Mouse (Mus musculus) midbrain, embryonic 14.5 days (tissue): ENCODE results near the gene Fgd2. TPM values are rescaled to one million over a fixed set of nuclear protein-coding genes. Genes with fewer than 3 reads are reported as not detected.
"Not testable (repeated sequence)": the region's sequence is repeated elsewhere in the genome, so short reads cannot be mapped to it uniquely, and the experiment has no call there.

Source experiments
- ATAC-seq: fragments of 200-750 bp; cut with Nextera tagmentation; 2 replicates; pipeline ENCODE4 v1.8.0; 2017; ENCODE audit warnings: moderate number of reproducible peaks, moderate library complexity; ENCODE audit not compliant: low FRiP score, low TSS enrichment
- DNase-seq: peaks from one replicate; pipeline ENCODE4 v3.0.0-alpha.2; 2015
- H3K27ac ChIP-seq: fragments of 300-500 bp; sonication (generic); replicated peaks from 2 replicates; pipeline ENCODE4 v1.5.1; 2014; ENCODE audit warnings: mild to moderate bottlenecking, low read depth, low read length, moderate library complexity
- H3K27me3 ChIP-seq: fragments of 300-500 bp; sonication (generic); 2 replicates; pipeline ENCODE4 v1.6.1; 2014; ENCODE audit warnings: low read length, control low read depth, mixed read lengths; ENCODE audit not compliant: control insufficient read depth, insufficient read depth
- H3K36me3 ChIP-seq: fragments of 300-500 bp; sonication (generic); 2 replicates; pipeline ENCODE4 v1.6.1; 2014; ENCODE audit warnings: low read length, control low read depth; ENCODE audit not compliant: control insufficient read depth, insufficient read depth
- H3K4me1 ChIP-seq: fragments of 300-500 bp; sonication (generic); 2 replicates; pipeline ENCODE4 v1.6.1; 2014; ENCODE audit warnings: mild to moderate bottlenecking, antibody characterized with exemption, low read length, control low read depth; ENCODE audit not compliant: control insufficient read depth, insufficient read depth
- H3K4me2 ChIP-seq: fragments of 300-500 bp; sonication (generic); 2 replicates; pipeline ENCODE4 v1.6.1; 2014; ENCODE audit warnings: mild to moderate bottlenecking, low read length, moderate library complexity
- H3K4me3 ChIP-seq: fragments of 300-500 bp; sonication (generic); replicated peaks from 2 replicates; pipeline ENCODE4 v1.5.1; 2014; ENCODE audit warnings: low read depth, low read length
- H3K9ac ChIP-seq: fragments of 300-500 bp; sonication (generic); replicated peaks from 2 replicates; pipeline ENCODE4 v1.6.1; 2014; ENCODE audit warnings: mild to moderate bottlenecking, low read length, moderate library complexity
- H3K9me3 ChIP-seq: fragments of 300-500 bp; sonication (generic); 2 replicates; pipeline ENCODE4 v1.6.1; 2016; ENCODE audit warnings: low read length, control low read depth, mixed read lengths; ENCODE audit not compliant: control insufficient read depth
- WGBS: fragments of 180-500 bp; shearing (Covaris S2); extraction: QIAGEN DNeasy Blood & Tissue Kit; methylation state at CpG from one replicate; pipeline ENCODE4 v1.1.7; 2014; 5-methylcytosine and 5-hydroxymethylcytosine counted together
- polyA plus RNA-seq: library from polyadenylated mRNA; unstranded; fragments of >200 nt; fragmentation: Nextera tagmentation; extraction: Ambion mirVana; gene quantifications from 2 replicates; pipeline ENCODE4 v1.2.1, GENCODE M21; 2014

The Fgd2 gene
- polyA plus RNA-seq: 4.4 and 4.9 TPM in 2 replicates

DNA sequence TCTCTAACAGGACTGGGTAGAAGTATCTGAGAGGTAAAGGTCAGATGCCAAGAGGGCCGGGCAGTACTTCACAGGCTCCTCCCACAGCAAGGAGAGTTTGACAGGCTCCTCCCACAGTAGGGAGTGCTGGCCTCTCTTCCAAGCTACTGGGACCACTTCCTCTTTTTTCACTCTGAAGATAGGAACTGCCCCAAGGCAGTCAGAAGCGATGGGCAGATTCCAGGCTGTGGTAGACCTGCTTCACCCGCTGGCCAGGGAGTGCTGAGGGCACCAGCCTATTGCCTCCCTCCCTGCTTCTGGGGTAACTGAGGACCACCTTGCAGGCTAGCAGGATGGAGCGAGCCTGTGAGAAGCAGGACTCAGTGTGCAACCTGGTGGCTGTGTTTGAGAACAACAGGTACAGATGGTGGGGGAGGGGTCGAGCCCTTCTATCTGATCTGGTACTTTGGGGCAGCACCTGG lies at the start of gene Fgd2:
TSS of gene Fgd2 (plus strand) at position 154 of the 461 bp plus-strand sequence.
- DNase-seq (no peak), ATAC-seq (no peak)

DNA sequence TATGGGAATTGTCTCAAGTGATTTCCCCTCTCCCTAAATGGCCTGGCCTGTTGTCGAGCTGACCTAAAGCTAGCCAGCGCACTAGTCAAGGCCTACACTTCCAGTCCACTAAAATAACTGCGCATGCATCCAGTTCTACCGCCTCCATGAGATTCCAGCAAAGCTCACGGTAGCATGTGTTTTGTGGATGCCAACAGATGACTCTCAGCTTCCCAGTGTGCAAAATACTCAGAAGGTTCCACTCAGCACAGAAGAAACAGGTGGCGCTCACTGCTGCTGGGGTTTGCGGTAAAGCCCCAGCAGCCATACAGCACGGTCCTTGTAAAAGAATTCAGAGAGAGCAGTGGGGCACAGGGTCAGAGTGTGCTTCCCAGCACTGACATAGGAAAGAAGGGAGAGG lies 49.1 kb upstream of the Fgd2 start:
- Histone ChIP-seq H3K27ac (no peak overlapping the region), H3K9ac (no peak overlapping the region), H3K36me3 (no peaks in the 10 kb centered on the region), H3K4me2 (no peak overlapping the region), H3K4me1 (no peaks in the 10 kb centered on the region), H3K4me3 (no peak overlapping the region), H3K27me3 (no peaks in the 10 kb centered on the region), H3K9me3 (no peaks in the 10 kb centered on the region)
- ATAC-seq (no peak), DNase-seq (no peak)
- WGBS: 88% methylated on average over 8 of the region's 8 CpGs

More for the DNA sequence above, at the start of gene Fgd2:
- Histone ChIP-seq H3K4me3 (no peak within 1 kb of the TSS), H3K4me1 (peaks cover 19% of the 10 kb centered on the region), H3K9ac (no peak within 1 kb of the TSS), H3K4me2 (no peak within 1 kb of the TSS), H3K27me3 (no peaks in the 10 kb centered on the region), H3K27ac (no peak within 1 kb of the TSS), H3K36me3 (no peaks in the 10 kb centered on the region), H3K9me3 (no peaks in the 10 kb centered on the region)
- 29% methylated on average over 5 of the region's 5 CpGs for WGBS

DNA sequence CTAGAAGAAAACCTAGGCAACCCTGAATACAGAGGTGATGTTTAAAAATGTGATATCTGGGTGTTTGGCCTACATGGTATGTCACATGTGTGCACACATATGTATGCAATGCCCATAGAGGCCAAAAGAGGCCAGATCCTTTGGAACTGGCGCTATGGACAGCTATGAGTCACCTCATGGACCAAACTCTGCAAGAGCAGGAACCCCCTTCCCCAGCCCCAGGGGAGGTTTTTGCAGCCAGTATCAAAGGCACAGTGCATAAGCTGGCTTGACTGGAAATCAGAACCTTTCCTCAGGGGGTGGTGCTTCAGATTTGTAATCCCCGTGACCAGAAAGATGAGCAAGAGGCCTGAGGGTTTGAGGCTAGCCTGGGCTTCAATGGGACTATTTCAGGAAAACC lies 48.6 kb upstream of the Fgd2 start:
- ATAC-seq (no peak), DNase-seq (no peak)
- no peaks in the 10 kb centered on the region for H3K27me3 ChIP-seq
- no peak overlapping the region for H3K4me3 ChIP-seq
- no peak overlapping the region for H3K9ac ChIP-seq
- no peaks in the 10 kb centered on the region for H3K36me3 ChIP-seq
- H3K27ac ChIP-seq: no peak overlapping the region
- H3K9me3 ChIP-seq: no peaks in the 10 kb centered on the region
- no peaks in the 10 kb centered on the region for H3K4me1 ChIP-seq
- WGBS: 82% methylated on average over 2 of the region's 2 CpGs
- no peak overlapping the region for H3K4me2 ChIP-seq

DNA sequence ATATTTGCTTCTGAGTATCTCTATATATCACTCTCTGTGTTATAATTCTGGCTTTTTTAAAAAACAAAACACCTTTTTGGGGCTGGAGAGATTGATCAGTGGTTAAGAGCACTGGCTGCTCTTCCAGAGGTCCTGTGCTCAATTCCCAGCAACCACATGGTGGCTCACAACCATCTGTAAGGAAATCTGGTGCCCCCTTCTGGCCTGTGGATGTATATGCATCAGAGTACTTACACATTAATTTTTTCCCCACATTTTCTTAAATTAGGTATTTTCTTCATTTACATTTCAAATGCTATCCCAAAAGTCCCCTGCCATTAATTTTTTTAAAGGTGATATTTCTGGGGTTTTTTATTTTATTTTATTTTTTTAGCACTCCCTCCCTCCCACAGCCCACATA lies 47.4 kb upstream of the Fgd2 start:
- DNase-seq: no peak
- Histone ChIP-seq H3K4me2 (no peak overlapping the region), H3K9ac (no peak overlapping the region), H3K4me3 (no peak overlapping the region), H3K27me3 (no peaks in the 10 kb centered on the region), H3K9me3 (no peaks in the 10 kb centered on the region), H3K36me3 (no peaks in the 10 kb centered on the region), H3K27ac (no peak overlapping the region), H3K4me1 (no peaks in the 10 kb centered on the region)
- no peak for ATAC-seq

DNA sequence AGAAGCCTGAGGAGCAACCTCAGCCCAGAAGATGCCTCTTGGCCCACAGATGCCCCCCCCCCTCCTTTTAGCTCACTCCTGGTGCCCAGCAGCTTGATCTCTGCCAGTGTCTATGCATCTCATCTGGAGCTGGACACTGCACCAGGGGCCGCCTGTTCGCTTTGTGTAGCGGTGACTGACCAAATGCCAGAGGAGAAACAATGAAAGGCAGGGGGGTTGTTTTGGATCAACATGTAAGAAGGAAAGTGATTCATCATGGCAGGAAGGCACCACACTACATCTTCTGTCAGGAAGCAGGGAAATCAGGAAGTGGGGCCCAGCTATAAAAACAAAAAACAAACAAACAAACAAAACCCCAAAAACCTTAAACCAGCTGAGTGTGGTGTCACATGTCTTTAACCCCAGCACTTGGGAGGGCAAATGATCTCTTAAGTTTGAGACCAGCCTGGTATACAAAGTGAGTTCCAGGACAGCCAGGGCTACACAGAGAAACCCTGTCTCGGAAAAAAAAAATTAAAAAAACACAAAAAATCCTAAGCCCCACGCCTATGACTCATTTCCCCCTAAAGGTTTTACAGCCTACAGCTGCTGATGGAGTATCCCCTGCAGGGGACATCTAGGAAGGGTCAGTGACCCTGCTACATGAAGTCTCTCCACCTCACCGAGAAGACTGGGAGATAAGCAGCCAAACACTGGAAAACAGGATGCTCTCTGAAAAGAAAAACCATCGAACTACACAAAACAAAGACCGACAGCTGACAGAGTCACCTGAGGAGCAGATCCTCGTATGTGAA lies 44.8 kb upstream of the Fgd2 start:
- no peaks in the 10 kb centered on the region for H3K36me3 ChIP-seq
- H3K4me3 ChIP-seq: no peak overlapping the region
- H3K9me3 ChIP-seq: no peaks in the 10 kb centered on the region
- no peak overlapping the region for H3K4me2 ChIP-seq
- H3K27me3 ChIP-seq: 0 out of 2 replicates have a peak, but pooled peaks cover 5% of the 10 kb centered on the region
- no peak for ATAC-seq
- DNase-seq: no peak
- H3K27ac ChIP-seq: no peak overlapping the region
- WGBS: 44% methylated on average over 9 of the region's 9 CpGs
- no peak overlapping the region for H3K9ac ChIP-seq
- peaks cover 3% of the 10 kb centered on the region; the same call in 1 of the 2 replicates for H3K4me1 ChIP-seq

DNA sequence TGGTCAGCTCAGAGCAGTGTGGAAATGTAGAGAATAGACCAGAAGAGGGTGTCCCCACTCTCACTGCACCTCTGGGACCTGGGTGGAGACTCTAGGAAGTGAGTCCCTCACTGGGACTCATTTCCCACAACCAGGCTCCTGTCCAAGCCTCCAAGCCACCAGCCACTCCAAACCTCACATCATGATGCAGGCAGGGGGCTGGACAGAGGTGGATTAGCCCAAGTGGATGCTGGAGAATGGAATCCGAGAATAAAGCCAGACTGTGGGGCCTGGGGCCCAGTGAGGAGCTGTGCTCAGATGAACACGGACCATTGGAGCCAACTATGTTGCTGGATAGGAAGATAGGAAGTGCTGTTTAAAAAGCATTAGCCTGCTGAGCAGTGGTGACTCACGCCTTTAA lies 43.8 kb upstream of the Fgd2 start:
- ATAC-seq: no peak
- no peak overlapping the region for H3K27ac ChIP-seq
- H3K4me3 ChIP-seq: no peak overlapping the region
- H3K27me3 ChIP-seq: peaks cover 12% of the 10 kb centered on the region
- no peak for DNase-seq
- H3K9me3 ChIP-seq: no peaks in the 10 kb centered on the region
- WGBS: 59% methylated on average over 3 of the region's 3 CpGs
- no peak overlapping the region for H3K4me2 ChIP-seq
- H3K4me1 ChIP-seq: peaks cover 5% of the 10 kb centered on the region
- H3K36me3 ChIP-seq: no peaks in the 10 kb centered on the region
- H3K9ac ChIP-seq: no peak overlapping the region

DNA sequence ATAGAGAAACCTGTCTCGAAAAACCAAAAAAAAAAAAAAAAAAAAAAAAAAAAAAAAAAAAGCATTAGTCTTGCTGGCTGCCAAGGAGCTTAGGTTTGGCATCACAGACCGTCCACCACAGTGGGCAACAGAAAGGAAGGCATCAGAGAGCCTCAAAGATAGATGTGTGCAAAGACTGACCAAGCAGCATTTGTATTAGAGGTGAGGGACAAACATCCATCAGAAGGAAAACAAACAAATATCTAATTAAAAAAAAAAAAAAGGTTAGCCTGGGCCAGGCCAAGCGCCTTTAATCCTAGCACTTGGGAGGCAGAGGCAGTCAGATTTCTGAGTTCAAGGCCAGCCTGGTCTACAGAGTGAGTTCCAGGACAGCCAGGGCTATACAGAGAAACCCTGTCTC lies 43.3 kb upstream of the Fgd2 start, which contains the start of gene Pi16:
TSS of gene Pi16 (plus strand) at position 301 of the 400 bp plus-strand sequence.
- not testable (repeated sequence) for H3K4me2 ChIP-seq, H3K4me3 ChIP-seq, H3K9me3 ChIP-seq, ATAC-seq, H3K9ac ChIP-seq, H3K36me3 ChIP-seq, H3K4me1 ChIP-seq, DNase-seq, H3K27ac ChIP-seq
- 81% methylated on average over 3 of the region's 3 CpGs for WGBS
- peaks cover 17% of the 10 kb centered on the region for H3K27me3 ChIP-seq

DNA sequence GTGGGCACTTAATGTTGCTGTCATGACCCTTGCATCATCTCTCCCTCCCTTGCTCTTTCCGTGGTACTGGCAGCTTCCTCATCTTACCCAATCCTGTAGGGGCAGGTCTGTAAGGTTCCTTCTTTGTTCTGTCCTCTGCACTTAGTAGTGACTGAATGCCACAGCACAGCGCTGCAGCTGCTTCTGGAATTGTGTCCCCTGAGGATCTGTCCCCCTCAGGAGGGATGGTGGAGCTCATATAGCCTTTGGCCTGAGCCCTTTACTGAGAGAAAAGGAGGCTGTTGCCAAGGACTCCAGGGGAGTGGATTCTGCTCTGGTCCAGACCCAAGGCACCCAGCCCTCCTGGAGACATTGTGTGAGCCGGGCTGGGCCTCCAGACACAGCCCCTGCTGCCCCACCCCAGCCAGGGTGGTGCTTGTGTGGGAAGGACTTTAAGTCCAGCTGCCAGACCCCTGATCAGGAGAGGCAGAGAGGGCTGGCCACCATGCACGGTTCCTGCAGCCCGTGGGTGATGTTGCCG lies 41.9 kb upstream of the Fgd2 start:
- Histone ChIP-seq H3K27ac (no peak overlapping the region), H3K4me1 (peaks cover 12% of the 10 kb centered on the region), H3K4me2 (no peak overlapping the region), H3K36me3 (no peaks in the 10 kb centered on the region), H3K9ac (no peak overlapping the region), H3K9me3 (no peaks in the 10 kb centered on the region), H3K4me3 (no peak overlapping the region), H3K27me3 (peaks cover 23% of the 10 kb centered on the region)
- ATAC-seq: no peak
- DNase-seq: no peak
- WGBS: 56% methylated on average over 6 of the region's 6 CpGs

DNA sequence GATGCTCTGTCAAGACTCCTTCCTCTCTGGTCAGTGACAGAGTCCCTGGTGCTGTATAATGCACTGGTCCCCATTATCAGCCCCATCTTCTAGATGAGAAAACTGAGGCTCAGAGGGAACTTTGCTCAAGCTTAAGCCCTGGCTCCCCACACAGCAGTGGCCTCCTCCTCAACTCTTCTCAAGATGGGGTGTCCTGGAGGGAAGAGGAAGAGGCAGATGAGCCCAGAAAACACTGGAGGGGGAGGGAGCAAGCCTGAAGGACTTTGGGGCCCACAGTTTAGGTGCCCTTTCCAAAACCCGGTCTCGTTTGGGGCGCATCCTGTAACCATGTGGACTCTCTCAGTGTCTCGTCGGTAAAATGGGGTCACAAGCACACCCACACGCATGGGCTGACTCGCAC lies 41.2 kb upstream of the Fgd2 start:
- WGBS: 90% methylated on average over 7 of the region's 7 CpGs
- H3K27me3 ChIP-seq: peaks cover 23% of the 10 kb centered on the region
- no peak for ATAC-seq
- DNase-seq: no peak
- no peak overlapping the region for H3K4me2 ChIP-seq
- H3K36me3 ChIP-seq: no peaks in the 10 kb centered on the region
- no peak overlapping the region for H3K27ac ChIP-seq
- H3K4me1 ChIP-seq: peaks cover 12% of the 10 kb centered on the region
- H3K9ac ChIP-seq: no peak overlapping the region
- H3K4me3 ChIP-seq: no peak overlapping the region
- H3K9me3 ChIP-seq: no peaks in the 10 kb centered on the region
